Mouse (Mus musculus): Measurements from ENCODE around the gene Dleu7. TPM values are rescaled to one million over a fixed set of nuclear protein-coding genes. Genes with fewer than 3 reads are reported as not detected.

Dleu7 gene
- polyA plus RNA-seq, 1 experiment from 2014 or later, result 0.42 TPM

- 70% methylated on average over 1 of the region's 1 CpGs for WGBS (ENCODE audit: insufficient replicate concordance)
- Histone ChIP-seq H3K36me3 (no peaks in the 10 kb centered on the region), H3K27me3 (replicated peaks) (no peaks in the 10 kb centered on the region), H3K4me3 (no peak overlapping the region), H3K4me1 (no peaks in the 10 kb centered on the region), H3K4me2 (no peak overlapping the region), H3K9me3 (replicated peaks) (no peaks in the 10 kb centered on the region), H3K9ac (no peak overlapping the region), H3K27ac (no peak overlapping the region)
- ATAC-seq, result no peak
Measured at GRCm38 (mm10) chr14:62235214-62235613, 57.6 kb downstream of the Dleu7 start.

GRCm38 (mm10) chr14:62230968-62231367 is 61.9 kb downstream of the Dleu7 start:
- H3K4me3 ChIP-seq, result no peak overlapping the region
- H3K27me3 ChIP-seq (replicated peaks), result no peaks in the 10 kb centered on the region
- no peaks in the 10 kb centered on the region for H3K9me3 ChIP-seq (replicated peaks)
- no peak overlapping the region for H3K4me2 ChIP-seq
- H3K9ac ChIP-seq, result no peak overlapping the region
- no peaks in the 10 kb centered on the region for H3K4me1 ChIP-seq
- no peaks in the 10 kb centered on the region for H3K36me3 ChIP-seq
- WGBS (ENCODE audit: insufficient replicate concordance), result 21% methylated on average over 3 of the region's 3 CpGs
- ATAC-seq, result no peak
- no peak overlapping the region for H3K27ac ChIP-seq

- H3K27ac ChIP-seq, result no peak overlapping the region
- no peaks in the 10 kb centered on the region for H3K4me1 ChIP-seq
- no peaks in the 10 kb centered on the region for H3K27me3 ChIP-seq (replicated peaks)
- WGBS (ENCODE audit: insufficient replicate concordance), result 69% methylated on average over 5 of the region's 5 CpGs
- no peak overlapping the region for H3K9ac ChIP-seq
- no peaks in the 10 kb centered on the region for H3K36me3 ChIP-seq
- no peak overlapping the region for H3K4me3 ChIP-seq
- H3K4me2 ChIP-seq, result no peak overlapping the region
- H3K9me3 ChIP-seq (replicated peaks), result no peaks in the 10 kb centered on the region
- no peak for ATAC-seq
Measured at GRCm38 (mm10) chr14:62227101-62227500, 65.7 kb downstream of the Dleu7 start.

- Histone ChIP-seq H3K4me3 (no peak overlapping the region), H3K9me3 (replicated peaks) (no peaks in the 10 kb centered on the region), H3K4me2 (no peak overlapping the region), H3K9ac (no peak overlapping the region), H3K27ac (no peak overlapping the region), H3K27me3 (replicated peaks) (no peaks in the 10 kb centered on the region), H3K4me1 (no peaks in the 10 kb centered on the region), H3K36me3 (no peaks in the 10 kb centered on the region)
- WGBS (ENCODE audit: insufficient replicate concordance), result 69% methylated on average over 11 of the region's 11 CpGs
- ATAC-seq, result no peak
Measured at GRCm38 (mm10) chr14:62226576-62227047, 66.2 kb downstream of the Dleu7 start.

Other genes with a start within 250 kb of the Dleu7 start
- 73.6 and 74.7 TPM in 2 replicates for gene Rnaseh2b, start 458 bp downstream of the Dleu7 start, polyA plus RNA-seq (2016; fragmentation: Nextera tagmentation; extraction: Ambion mirVana)
- gene Gucy1b2, start 163.2 kb upstream of the Dleu7 start, polyA plus RNA-seq (2016; fragmentation: Nextera tagmentation; extraction: Ambion mirVana), result not detected in 2 replicates